17 mouse cellular contexts compared by ENCODE assay signal in genomic region chr3:116060320-116060719, GRCm38 (mm10).
"Had no signal": no experiment of that assay in that cellular context is flagged by ENCODE, and none has a peak within 500 bp of the region (broad histone marks: within the 10 kb centered on the region; RNA-seq: fewer than 3 reads in every experiment).

No protein-coding gene starts in this region.

- H3K27me3 ChIP-seq: liver, embryonic 13.5 days had no signal

- H3K9me3 ChIP-seq: liver, embryonic 13.5 days had no signal

- H3K4me3 ChIP-seq: left cerebral cortex, adult 2 months; liver, embryonic 13.5 days had no signal

- H3K4me2 ChIP-seq: liver, embryonic 13.5 days; midbrain, embryonic 11.5 days had no signal

- DNase-seq: kidney, postnatal 10 days; kidney, postnatal 36 days; layer of hippocampus, postnatal 36 days; liver, embryonic 13.5 days; lung, adult 2 months; lung, postnatal 14 days; lung, postnatal 4 days; midbrain, embryonic 14.5 days; right cerebral cortex, adult 18-20 months; right cerebral cortex, postnatal 14 days; right cerebral cortex, postnatal 4 days; thymus, adult 2 months; thymus, postnatal 14 days; thymus, postnatal 4 days had no signal

- H3K4me1 ChIP-seq: liver, embryonic 13.5 days had no signal

- H3K27ac ChIP-seq: left cerebral cortex, adult 2 months; liver, embryonic 13.5 days; stomach, postnatal 0 days had no signal

- H3K36me3 ChIP-seq: liver, embryonic 13.5 days had no signal

- H3K9ac ChIP-seq: liver, embryonic 13.5 days had no signal
